Mouse (Mus musculus): Measurements from ENCODE around the gene St3gal3. TPM values are rescaled to one million over a fixed set of nuclear protein-coding genes. Genes with fewer than 3 reads are reported as not detected.

The St3gal3 gene
- polyA plus RNA-seq, 1 experiment, result 71.2 TPM

DNA sequence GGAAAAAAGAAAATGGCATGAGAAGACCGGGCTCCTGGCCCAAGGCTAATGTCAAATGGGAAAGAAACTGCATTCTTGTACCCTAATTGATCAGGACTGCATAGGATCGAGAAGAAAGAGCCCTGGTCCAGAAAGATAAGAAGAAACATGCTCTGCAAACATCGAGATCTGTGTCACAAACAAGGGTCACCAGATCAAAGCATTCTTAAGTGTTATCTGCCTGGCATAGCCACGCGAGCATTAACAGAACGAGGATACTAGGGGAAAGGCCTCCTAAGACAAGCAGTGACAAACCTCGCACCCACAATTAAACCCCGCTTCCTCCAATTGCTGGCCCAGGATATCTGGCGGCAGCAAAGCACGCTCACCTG lies 13.6 kb upstream of the St3gal3 start:
- Histone ChIP-seq H3K4me3 (replicated peaks; ENCODE audit: insufficient read depth, low read depth, low read length) (no peak overlapping the region), H3K27me3 (ENCODE audit: control insufficient read depth, insufficient read depth, low read length) (no peaks in the 10 kb centered on the region), H3K27ac (ENCODE audit: insufficient read depth, low read length) (peak overlapping the region; percentile 86), H3K4me1 (ENCODE audit: control insufficient read depth, insufficient read depth, low read length) (peaks cover 70% of the 10 kb centered on the region)
- 46% methylated on average over 10 of the region's 10 CpGs for WGBS
- DNase-seq, result no peak
- TF ChIP-seq POLR2A (IDR thresholded peaks at IDR 0.05; ENCODE audit: borderline replicate concordance, insufficient read depth, low read length), result no peak

DNA sequence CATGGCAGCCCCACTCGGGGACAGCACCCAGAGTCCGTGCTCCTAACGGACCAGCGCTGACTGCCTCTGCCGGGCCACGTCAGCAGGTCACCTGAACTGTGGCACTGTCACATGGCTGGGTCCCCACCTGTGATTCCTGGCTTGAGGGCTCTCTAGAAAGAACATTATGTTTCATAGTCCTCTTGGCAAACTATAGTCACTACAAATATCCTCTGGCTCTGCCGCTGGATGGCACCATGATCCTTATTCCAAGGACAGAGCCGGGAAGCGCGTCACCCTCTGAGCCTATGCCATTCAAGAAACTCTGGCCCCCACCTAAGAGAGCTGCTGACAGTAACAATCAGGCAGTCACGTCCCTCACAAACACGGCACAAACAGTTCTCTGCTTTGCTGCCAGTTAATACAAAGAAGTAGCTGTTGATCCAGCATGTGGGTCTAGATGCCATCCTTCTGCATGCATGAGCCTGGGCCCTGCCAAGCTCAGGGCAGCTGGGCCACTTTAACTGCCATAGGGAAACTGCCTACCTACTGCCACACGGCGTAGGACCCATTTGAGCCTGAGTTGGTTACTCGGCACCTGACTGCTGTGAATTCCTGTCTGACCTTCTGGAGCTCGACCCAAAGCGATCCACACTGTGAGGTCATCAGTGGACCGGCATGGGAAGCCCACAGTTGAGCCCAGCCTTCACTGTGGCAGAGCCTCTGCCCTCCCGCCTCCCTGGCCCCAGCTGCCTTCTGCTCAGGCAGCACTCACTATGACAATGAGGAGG lies 13.0 kb upstream of the St3gal3 start:
- DNase-seq, result peak; percentile 56 to 57
- WGBS, result 30% methylated on average over 19 of the region's 19 CpGs
- TF ChIP-seq POLR2A (IDR thresholded peaks at IDR 0.05; ENCODE audit: borderline replicate concordance, insufficient read depth, low read length), result no peak
- TF ChIP-seq CTCF (IDR thresholded peaks at IDR 0.05; ENCODE audit: borderline replicate concordance, insufficient read depth, low read depth, low read length), result no peak
- Histone ChIP-seq H3K27me3 (ENCODE audit: control insufficient read depth, insufficient read depth, low read length) (no peaks in the 10 kb centered on the region), H3K4me3 (replicated peaks; ENCODE audit: insufficient read depth, low read depth, low read length) (no peak overlapping the region), H3K27ac (ENCODE audit: insufficient read depth, low read length) (peak overlapping the region; percentile 86), H3K4me1 (ENCODE audit: control insufficient read depth, insufficient read depth, low read length) (peaks cover 65% of the 10 kb centered on the region)

DNA sequence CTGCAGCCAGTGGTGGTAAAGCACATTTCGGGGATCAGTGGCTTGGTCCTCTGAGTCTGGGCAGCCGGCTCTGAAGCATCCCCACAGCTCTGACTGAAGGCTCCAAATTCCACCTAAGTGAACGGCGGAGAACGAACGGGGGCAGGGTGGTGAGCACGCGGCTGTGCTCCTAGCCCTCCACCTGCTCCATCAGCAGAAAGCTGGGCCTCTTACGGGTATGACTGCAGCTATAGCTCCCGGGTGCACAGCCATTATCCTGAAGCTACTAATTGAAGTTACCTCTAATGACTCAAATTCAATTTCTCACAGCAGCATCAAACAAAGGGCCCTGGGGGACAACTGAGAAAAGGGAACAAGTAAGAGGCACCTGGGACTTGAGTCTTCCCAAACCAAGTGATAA lies 12.4 kb upstream of the St3gal3 start:
- Histone ChIP-seq H3K4me1 (ENCODE audit: control insufficient read depth, insufficient read depth, low read length) (peaks cover 58% of the 10 kb centered on the region), H3K27ac (ENCODE audit: insufficient read depth, low read length) (peak overlapping the region; percentile 38; the same call in 1 of the 2 replicates), H3K27me3 (ENCODE audit: control insufficient read depth, insufficient read depth, low read length) (no peaks in the 10 kb centered on the region), H3K4me3 (replicated peaks; ENCODE audit: insufficient read depth, low read depth, low read length) (no peak overlapping the region)
- WGBS, result 58% methylated on average over 10 of the region's 10 CpGs
- TF ChIP-seq CTCF (IDR thresholded peaks at IDR 0.05; ENCODE audit: borderline replicate concordance, insufficient read depth, low read depth, low read length) (no peak), POLR2A (IDR thresholded peaks at IDR 0.05; ENCODE audit: borderline replicate concordance, insufficient read depth, low read length) (no peak)
- no peak for DNase-seq

DNA sequence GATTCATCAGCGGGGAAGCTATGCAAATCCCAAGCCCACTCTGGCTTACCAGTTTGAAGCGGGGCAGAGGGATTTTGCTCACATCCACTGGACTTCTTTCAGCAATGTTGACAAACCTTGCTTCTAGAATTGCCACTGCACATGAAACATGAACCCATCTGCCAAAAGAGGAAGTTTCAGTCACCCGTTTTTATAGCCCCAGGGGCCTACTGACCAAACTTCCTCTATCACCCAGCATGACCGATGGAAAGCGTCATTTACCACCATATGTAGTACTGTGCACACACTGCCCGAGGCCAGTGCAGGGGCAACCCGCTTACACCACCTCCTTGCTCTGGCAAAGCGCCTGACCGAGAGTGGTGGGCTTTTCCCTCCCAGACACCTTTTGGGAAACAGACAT lies 9.6 kb upstream of the St3gal3 start:
- WGBS, result 91% methylated on average over 9 of the region's 9 CpGs
- DNase-seq, result no peak
- Histone ChIP-seq H3K4me1 (ENCODE audit: control insufficient read depth, insufficient read depth, low read length) (peaks cover 39% of the 10 kb centered on the region), H3K27me3 (ENCODE audit: control insufficient read depth, insufficient read depth, low read length) (no peaks in the 10 kb centered on the region), H3K27ac (ENCODE audit: insufficient read depth, low read length) (no peak overlapping the region), H3K4me3 (replicated peaks; ENCODE audit: insufficient read depth, low read depth, low read length) (no peak overlapping the region)
- no peak for TF ChIP-seq CTCF (IDR thresholded peaks at IDR 0.05; ENCODE audit: borderline replicate concordance, insufficient read depth, low read depth, low read length)

DNA sequence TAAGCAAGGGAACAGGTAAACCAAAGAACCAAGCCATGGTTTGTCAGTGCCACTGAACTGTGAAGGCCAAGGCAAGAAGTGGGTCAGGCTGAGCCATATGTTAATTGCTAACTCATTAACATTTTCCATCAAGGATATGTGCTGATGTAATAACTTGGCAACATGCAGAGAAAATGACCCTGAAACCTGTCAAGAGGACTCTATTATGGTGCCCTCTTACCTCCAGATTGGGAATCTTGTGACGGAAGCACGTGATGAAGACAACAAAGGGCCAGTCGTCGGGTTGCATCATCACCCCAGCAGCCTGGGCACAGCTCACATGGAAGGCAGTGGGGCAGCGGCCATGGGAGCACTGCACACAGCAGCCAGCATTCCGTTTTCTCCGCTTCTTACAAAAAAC lies 9.0 kb upstream of the St3gal3 start:
- Histone ChIP-seq H3K27ac (ENCODE audit: insufficient read depth, low read length) (no peak overlapping the region; the same call in 1 of the 2 replicates), H3K4me3 (replicated peaks; ENCODE audit: insufficient read depth, low read depth, low read length) (no peak overlapping the region), H3K4me1 (ENCODE audit: control insufficient read depth, insufficient read depth, low read length) (peaks cover 40% of the 10 kb centered on the region), H3K27me3 (ENCODE audit: control insufficient read depth, insufficient read depth, low read length) (no peaks in the 10 kb centered on the region)
- 62% methylated on average over 7 of the region's 7 CpGs for WGBS
- TF ChIP-seq CTCF (IDR thresholded peaks at IDR 0.05; ENCODE audit: borderline replicate concordance, insufficient read depth, low read depth, low read length) (no peak), POLR2A (IDR thresholded peaks at IDR 0.05; ENCODE audit: borderline replicate concordance, insufficient read depth, low read length) (no peak)
- peak in 1 of 2 experiments; percentile 41 for DNase-seq

DNA sequence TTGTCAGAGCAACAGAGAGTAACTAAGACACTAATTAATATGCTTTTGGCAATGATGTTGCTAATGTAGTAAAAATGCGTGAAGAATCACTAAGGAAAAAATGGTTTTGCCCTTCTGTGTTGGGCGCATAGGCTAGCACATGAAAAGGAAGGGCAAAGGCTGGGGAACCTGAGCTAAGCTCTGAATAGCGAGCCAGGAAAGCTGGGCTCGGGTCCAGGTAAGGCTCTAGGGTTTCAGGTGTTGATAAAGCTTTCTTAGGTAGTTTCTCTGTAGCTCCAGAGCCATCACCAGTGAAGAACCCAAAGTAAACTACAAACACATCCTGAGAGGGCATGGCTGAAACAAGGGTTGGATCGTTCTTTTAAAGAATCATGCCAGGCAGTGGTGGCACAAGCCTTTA lies 6.8 kb upstream of the St3gal3 start:
- peaks cover 35% of the 10 kb centered on the region for H3K4me1 ChIP-seq (ENCODE audit: control insufficient read depth, insufficient read depth, low read length)
- peak in 1 of 2 experiments; percentile 52 for DNase-seq
- no peak overlapping the region for H3K4me3 ChIP-seq (replicated peaks; ENCODE audit: insufficient read depth, low read depth, low read length)
- no peaks in the 10 kb centered on the region for H3K27me3 ChIP-seq (ENCODE audit: control insufficient read depth, insufficient read depth, low read length)
- no peak overlapping the region for H3K27ac ChIP-seq (ENCODE audit: insufficient read depth, low read length)
- WGBS, result 37% methylated on average over 5 of the region's 5 CpGs
- no peak for TF ChIP-seq POLR2A (IDR thresholded peaks at IDR 0.05; ENCODE audit: borderline replicate concordance, insufficient read depth, low read length)
- no peak for TF ChIP-seq CTCF (IDR thresholded peaks at IDR 0.05; ENCODE audit: borderline replicate concordance, insufficient read depth, low read depth, low read length)

DNA sequence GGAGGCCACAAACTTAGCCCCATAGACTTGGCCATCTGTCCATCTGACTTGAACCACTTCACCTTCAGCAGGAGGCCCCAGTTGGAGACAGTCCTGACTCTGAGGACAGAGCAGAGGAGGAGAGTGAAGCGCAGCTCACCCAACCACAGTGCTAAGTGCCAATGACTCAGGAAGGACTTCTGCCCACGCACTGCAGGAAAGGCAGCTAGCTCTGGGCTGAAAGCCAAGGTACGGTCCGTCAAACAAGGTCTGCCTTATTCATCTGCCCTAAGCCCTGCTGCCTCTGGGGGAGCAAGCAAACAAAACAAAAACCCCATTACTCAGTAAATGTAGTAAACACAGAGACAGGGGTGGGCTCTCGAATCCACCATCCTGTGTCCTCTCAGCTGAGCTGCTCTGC lies 4.2 kb upstream of the St3gal3 start:
- peaks cover 33% of the 10 kb centered on the region for H3K4me1 ChIP-seq (ENCODE audit: control insufficient read depth, insufficient read depth, low read length)
- DNase-seq, result peak; percentile 88 to 95
- peak overlapping the region; percentile 61 for H3K27ac ChIP-seq (ENCODE audit: insufficient read depth, low read length)
- 3% methylated on average over 5 of the region's 5 CpGs for WGBS
- TF ChIP-seq POLR2A (IDR thresholded peaks at IDR 0.05; ENCODE audit: borderline replicate concordance, insufficient read depth, low read length), result no peak; the same call in 1 of the 2 replicates
- peak; percentile 14; the same call in 1 of the 2 replicates for TF ChIP-seq CTCF (IDR thresholded peaks at IDR 0.05; ENCODE audit: borderline replicate concordance, insufficient read depth, low read depth, low read length)
- H3K4me3 ChIP-seq (replicated peaks; ENCODE audit: insufficient read depth, low read depth, low read length), result no peak overlapping the region
- H3K27me3 ChIP-seq (ENCODE audit: control insufficient read depth, insufficient read depth, low read length), result no peaks in the 10 kb centered on the region

DNA sequence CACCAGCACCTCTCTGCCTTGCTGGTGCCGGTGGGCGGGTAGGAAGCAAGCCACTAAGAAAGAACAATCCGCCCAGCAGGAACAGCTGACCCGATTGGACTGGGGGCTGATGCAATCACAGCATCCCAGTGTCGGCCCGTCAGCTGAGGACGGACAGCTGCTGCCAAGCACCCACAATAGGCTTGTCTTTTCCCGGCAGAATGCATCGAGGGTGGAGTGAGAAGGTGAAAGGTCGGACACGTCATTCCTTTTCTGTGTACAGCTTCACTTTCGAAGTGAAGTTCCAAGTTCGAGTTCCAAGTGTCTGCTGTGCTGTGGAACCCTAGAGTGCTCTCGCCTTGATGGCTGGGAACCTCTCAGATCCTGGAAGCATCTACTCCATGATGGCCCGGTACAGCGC lies 3.1 kb upstream of the St3gal3 start:
- TF ChIP-seq CTCF (IDR thresholded peaks at IDR 0.05; ENCODE audit: borderline replicate concordance, insufficient read depth, low read depth, low read length) (no peak), POLR2A (IDR thresholded peaks at IDR 0.05; ENCODE audit: borderline replicate concordance, insufficient read depth, low read length) (no peak)
- no peak overlapping the region for H3K4me3 ChIP-seq (replicated peaks; ENCODE audit: insufficient read depth, low read depth, low read length)
- peak in 1 of 2 experiments; percentile 53 for DNase-seq
- H3K27me3 ChIP-seq (ENCODE audit: control insufficient read depth, insufficient read depth, low read length), result no peaks in the 10 kb centered on the region
- H3K4me1 ChIP-seq (ENCODE audit: control insufficient read depth, insufficient read depth, low read length), result peaks cover 30% of the 10 kb centered on the region
- H3K27ac ChIP-seq (ENCODE audit: insufficient read depth, low read length), result peak overlapping the region; percentile 61
- 34% methylated on average over 16 of the region's 16 CpGs for WGBS

Measured in cerebellum, adult 2 months (tissue).